Mouse (Mus musculus): ENCODE data around the gene Snd1.

Gene Snd1

GRCm38 (mm10) chr6:28817039-28817438 is 342.1 kb downstream of the Snd1 start:
- DNase-seq: no peak

- DNase-seq: no peak
Observed at GRCm38 (mm10) chr6:28819509-28820358, 344.8 kb downstream of the Snd1 start.

- DNase-seq: no peak
Observed at GRCm38 (mm10) chr6:28822296-28822695, 347.4 kb downstream of the Snd1 start.

- DNase-seq: no peak
Observed at GRCm38 (mm10) chr6:28823375-28823774, 348.4 kb downstream of the Snd1 start.

- no peak for DNase-seq
Observed at GRCm38 (mm10) chr6:28823802-28824201, 348.9 kb downstream of the Snd1 start.

GRCm38 (mm10) chr6:28825894-28826293 is 351.0 kb downstream of the Snd1 start:
- no peak for DNase-seq

- no peak for DNase-seq
Observed at GRCm38 (mm10) chr6:28826689-28827389, 351.9 kb downstream of the Snd1 start.

- DNase-seq: no peak
Observed at GRCm38 (mm10) chr6:28827565-28827964, 352.6 kb downstream of the Snd1 start.

- DNase-seq: peak; percentile 68
Observed at GRCm38 (mm10) chr6:28828593-28828992, 353.7 kb downstream of the Snd1 start.

- no peak for DNase-seq
Observed at GRCm38 (mm10) chr6:28830306-28830705, 355.4 kb downstream of the Snd1 start.

GRCm38 (mm10) chr6:28831011-28831853 is 356.3 kb downstream of the Snd1 start, which contains the start of gene Lrrc4:
Lrrc4 (minus strand) TSS chr6:28831747.
- DNase-seq: no peak

GRCm38 (mm10) chr6:28831854-28832750 is 357.2 kb downstream of the Snd1 start:
- DNase-seq: peak; percentile 62

GRCm38 (mm10) chr6:28832751-28833291 is 357.9 kb downstream of the Snd1 start:
- peak; percentile 66 for DNase-seq

- peak; percentile 68 for DNase-seq
Observed at GRCm38 (mm10) chr6:28833380-28833822, 358.5 kb downstream of the Snd1 start.

- no peak for DNase-seq
Observed at GRCm38 (mm10) chr6:28834046-28834445, 359.1 kb downstream of the Snd1 start.

- no peak for DNase-seq
Observed at GRCm38 (mm10) chr6:28836600-28836999, 361.7 kb downstream of the Snd1 start.

- peak; percentile 23 for DNase-seq
Observed at GRCm38 (mm10) chr6:28841569-28841968, 366.6 kb downstream of the Snd1 start.

GRCm38 (mm10) chr6:28842375-28843276 is 367.7 kb downstream of the Snd1 start:
- DNase-seq: peak; percentile 34

GRCm38 (mm10) chr6:28845610-28846009 is 370.7 kb downstream of the Snd1 start:
- DNase-seq: no peak

GRCm38 (mm10) chr6:28847616-28848015 is 372.7 kb downstream of the Snd1 start:
- DNase-seq: no peak

Data from right cerebral cortex, postnatal 14 days (tissue).